Mouse (Mus musculus) activated CD4-positive, CD25-positive, alpha-beta regulatory T cell, adult 4 months (primary cell): ENCODE data around the gene Zdhhc17. TPM values are rescaled to one million over a fixed set of nuclear protein-coding genes. Genes with fewer than 3 reads are reported as not detected.

Source experiments
- ATAC-seq: one replicate; pipeline ENCODE4 v1.8.0; 2017
- polyA plus RNA-seq, 2 experiments: library from polyadenylated mRNA; unstranded; fragments of 100-300 nt; shearing (Covaris generic); gene quantifications; one replicate each; pipeline ENCODE4 v1.2.1; 2017

The Zdhhc17 gene
- polyA plus RNA-seq, 2 experiments from 2014 or later, result 11.1 to 16.7 TPM

DNA sequence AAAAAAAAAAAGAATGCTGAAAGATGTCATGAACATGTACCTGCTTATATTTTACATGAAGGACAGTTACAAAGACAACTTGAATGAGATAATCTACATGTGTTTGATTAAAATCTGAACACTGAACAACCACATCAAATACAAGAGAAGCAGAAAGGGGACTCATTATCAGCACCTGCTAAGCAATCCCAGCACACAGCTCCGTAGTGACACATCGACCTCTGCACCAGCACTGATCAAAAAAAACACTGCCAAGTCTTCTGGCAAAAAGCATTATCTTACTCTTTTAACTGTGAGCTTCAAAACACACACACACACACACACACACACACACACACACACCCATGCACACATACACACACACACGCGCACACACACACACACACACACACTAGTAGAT is 58.2 kb downstream of the Zdhhc17 start:
- ATAC-seq, result peak; percentile 23

- ATAC-seq, result no peak
Observed at GRCm38 (mm10) chr10:110951112-110951511, 58.8 kb downstream of the Zdhhc17 start.

GRCm38 (mm10) chr10:110947574-110947973 is 62.4 kb downstream of the Zdhhc17 start:
- ATAC-seq, result no peak

GRCm38 (mm10) chr10:110945966-110946365 is 64.0 kb downstream of the Zdhhc17 start:
- ATAC-seq, result no peak

DNA sequence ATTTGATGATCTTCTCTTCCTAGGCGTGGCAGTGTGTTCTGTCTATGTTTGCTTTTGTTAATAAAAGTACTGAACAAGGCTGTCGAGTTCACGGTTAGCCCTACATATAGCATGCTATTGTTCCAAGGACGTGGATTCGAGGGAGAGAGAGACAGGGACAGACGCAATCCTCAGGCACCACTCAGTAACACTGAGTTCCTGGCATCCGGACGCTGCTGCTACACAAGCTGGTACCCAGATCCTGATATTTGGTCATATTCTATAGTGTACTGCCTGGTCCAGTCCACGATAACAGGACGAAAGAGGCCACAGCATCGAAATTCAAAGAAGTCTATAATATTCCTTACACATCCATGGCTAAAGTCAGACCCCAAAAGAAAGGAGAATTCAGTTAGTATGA is 65.8 kb downstream of the Zdhhc17 start:
- no peak for ATAC-seq

- no peak for ATAC-seq
Observed at GRCm38 (mm10) chr10:110942806-110943205, 67.1 kb downstream of the Zdhhc17 start.

DNA sequence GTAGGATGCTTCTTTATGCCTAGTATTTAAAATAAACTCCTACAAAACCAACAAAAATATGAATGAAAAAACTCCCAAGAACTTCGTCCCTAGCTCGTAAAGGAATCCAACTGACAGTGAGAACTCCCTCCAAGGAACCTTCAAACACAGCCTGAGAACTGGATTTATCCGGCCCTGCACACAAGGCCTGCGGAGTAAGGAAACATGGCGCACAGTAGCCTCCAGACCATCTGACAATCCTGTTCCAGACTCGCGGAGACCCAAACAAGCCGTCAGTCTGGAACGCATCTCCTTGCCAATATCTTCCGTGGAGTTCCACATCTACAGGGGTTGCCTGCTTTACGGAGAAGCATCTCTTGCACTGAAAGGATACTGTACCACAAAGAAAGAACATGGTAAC is 68.0 kb downstream of the Zdhhc17 start:
- no peak for ATAC-seq

DNA sequence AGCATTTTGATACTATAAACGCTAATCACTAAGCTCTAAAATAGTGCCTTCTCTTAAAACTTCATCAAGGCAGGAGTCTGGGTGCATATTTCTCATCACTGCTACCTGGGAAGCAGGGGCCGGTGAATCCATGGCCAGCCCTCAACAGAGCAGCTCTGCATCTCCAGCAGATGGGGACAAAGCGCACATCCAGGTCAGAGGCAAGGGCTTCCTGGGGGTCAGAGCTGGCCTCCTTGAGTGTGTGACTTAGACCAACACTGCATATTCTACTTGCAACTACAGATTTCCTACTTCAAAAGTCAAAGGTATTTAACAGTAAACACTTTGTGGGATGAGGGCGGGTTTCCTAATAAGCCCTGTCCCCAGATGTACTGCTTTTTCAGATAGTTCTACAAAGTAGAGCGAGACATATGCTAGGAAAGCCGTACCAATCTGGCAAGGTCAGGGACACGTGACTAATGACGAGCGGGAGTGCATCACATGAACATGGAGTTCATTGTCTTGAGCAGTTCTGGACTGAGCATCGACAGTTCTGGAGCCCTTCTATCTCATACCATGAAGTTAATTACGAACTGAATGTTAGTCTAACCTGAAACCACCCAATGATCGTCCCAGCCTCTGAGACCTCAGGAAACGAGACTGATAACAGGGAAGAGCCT is 69.1 kb downstream of the Zdhhc17 start:
- no peak for ATAC-seq

GRCm38 (mm10) chr10:110939717-110940116 is 70.2 kb downstream of the Zdhhc17 start:
- no peak for ATAC-seq

GRCm38 (mm10) chr10:110938841-110939549 is 70.9 kb downstream of the Zdhhc17 start:
- no peak for ATAC-seq

DNA sequence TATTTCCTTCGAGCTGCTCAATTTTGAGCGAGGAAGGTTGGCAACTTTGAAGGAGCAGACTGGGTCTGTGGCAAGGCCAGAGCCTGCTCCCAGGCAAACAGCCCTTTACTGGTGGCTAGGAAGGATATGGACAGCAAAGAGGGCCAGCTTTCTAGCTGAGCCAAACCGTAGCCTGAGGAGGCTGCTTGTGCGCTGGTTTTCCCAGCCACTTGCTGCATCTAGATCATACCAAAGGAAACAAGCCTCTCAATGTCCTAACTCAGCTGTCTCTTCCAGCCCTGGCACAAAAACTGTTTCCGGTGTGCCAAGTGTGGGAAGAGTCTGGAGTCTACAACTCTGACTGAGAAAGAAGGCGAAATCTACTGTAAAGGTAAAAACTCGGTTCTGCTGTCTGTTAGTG is 71.6 kb downstream of the Zdhhc17 start:
- no peak for ATAC-seq

- no peak for ATAC-seq
Observed at GRCm38 (mm10) chr10:110935669-110936068, 74.3 kb downstream of the Zdhhc17 start.

DNA sequence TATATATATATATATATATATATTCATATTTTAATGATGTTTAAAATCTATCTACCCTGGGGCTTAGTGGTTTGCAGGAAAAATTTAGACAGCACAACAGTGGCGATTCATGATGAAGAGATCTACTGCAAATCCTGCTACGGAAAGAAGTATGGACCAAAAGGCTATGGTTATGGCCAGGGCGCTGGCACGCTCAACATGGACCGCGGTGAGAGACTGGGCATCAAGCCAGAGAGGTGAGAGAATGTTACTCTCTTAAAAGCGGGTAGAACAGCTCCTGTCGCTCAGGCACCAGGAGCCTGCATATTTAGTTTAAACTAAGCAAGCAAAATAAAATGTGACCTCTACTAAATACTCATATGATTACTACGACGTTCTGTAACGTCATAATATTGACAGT is 74.9 kb downstream of the Zdhhc17 start:
- ATAC-seq, result no peak

GRCm38 (mm10) chr10:110933584-110933983 is 76.4 kb downstream of the Zdhhc17 start:
- no peak for ATAC-seq

GRCm38 (mm10) chr10:110931913-110932560 is 77.9 kb downstream of the Zdhhc17 start:
- ATAC-seq, result peak; percentile 97

- no peak for ATAC-seq
Observed at GRCm38 (mm10) chr10:110931161-110931912, 78.6 kb downstream of the Zdhhc17 start.

DNA sequence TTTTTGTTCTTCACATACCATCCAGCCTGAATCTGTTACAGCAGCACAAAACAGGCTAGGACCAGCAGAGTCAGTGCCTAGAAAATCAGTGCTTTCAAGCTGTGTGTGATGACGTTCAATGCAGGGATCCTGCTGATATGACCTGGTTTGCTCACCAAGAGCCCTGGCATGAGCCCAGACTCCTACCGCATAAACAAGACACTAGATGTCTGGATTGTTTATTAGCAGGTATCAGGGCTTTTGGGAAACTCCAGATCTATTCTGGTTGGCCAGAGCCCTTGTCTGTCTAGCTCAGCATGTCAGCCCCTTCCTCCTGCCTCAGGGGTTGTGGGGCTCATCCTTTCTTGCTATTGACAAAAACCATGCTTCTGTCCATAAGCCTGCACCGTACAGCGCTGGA is 80.2 kb downstream of the Zdhhc17 start:
- ATAC-seq, result no peak

DNA sequence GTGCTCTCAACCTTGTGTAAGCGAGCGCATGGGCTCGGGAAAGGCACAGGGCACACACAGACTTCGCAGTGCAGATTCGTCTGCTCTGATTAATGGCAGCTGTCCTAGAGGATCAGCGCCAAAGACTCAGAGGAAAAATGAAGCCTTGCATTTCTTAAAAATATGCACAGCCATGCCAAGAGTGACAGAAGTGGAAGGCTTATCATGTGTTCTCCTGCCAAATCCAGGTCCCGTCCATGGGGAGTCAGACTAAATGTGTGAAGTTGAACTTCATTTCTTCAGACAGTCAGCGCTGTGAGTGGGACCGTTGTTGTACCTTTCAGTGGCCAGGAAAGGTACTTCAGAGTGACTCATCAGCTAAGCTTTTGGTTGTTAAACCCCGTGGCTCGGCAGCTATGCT is 82.4 kb downstream of the Zdhhc17 start:
- ATAC-seq, result no peak

DNA sequence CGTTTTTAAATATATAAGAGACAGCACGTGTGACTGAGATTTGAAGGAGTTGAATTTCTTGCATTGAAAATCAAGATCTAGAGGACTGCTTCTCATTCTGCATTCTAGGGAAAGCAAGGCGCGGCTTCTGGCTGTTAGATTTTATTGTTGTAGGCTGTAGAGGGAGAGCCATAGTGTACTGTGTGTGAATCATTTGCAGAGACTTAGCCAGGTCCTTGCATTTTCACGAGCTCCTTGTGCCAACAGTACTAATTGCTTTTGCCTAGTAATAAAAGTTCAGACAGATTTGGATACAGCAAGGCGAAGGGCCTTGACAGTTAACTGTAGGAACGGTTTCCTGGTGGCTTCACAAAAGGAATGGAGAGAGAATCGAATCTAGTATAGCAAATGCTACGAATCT is 87.3 kb downstream of the Zdhhc17 start:
- no peak for ATAC-seq

DNA sequence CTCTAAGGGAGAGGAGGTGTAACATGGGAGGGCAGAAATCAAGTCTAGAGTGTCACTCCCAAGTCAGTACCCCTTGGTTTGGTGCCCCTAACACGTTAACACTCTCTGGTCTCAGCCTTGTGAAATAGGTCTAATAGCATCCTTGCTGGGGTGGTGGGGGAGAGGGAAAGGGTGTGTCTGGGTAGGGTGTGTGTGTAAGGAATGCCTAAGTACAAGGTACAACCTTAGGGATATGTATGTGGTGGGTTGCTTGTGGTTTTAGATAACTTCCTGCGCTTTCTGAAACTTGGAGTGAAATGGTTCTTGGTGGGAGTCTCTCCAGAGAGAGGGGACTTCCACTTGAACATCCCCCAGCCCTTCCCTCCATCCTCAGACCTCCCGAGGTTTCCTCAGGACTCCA is 88.0 kb downstream of the Zdhhc17 start:
- no peak for ATAC-seq

- peak; percentile 19 for ATAC-seq
Observed at GRCm38 (mm10) chr10:110920368-110920950, 89.5 kb downstream of the Zdhhc17 start.

- peak; percentile 85 for ATAC-seq
Observed at GRCm38 (mm10) chr10:110919531-110920343, 90.2 kb downstream of the Zdhhc17 start, which contains the start of gene Csrp2. Gene Csrp2, plus strand, starts transcription at chr10:110919789.
